Mouse (Mus musculus) gastrocnemius, postnatal 25 days (tissue): ENCODE measurements around the gene Gk5. TPM values are rescaled to one million over a fixed set of nuclear protein-coding genes. Genes with fewer than 3 reads are reported as not detected.
"Not testable (repeated sequence)": the region's sequence is repeated elsewhere in the genome, so short reads cannot be mapped to it uniquely, and the experiment has no call there.

Source experiments
- DNase-seq: peaks from one replicate; pipeline ENCODE4 v3.0.0; 2022
- long read RNA-seq, 2 experiments: library from polyadenylated mRNA; stranded (forward); transcript quantifications; one replicate each; pipeline ENCODE4 v2.0.0; 2021
- total RNA-seq, 2 experiments: library from RNA; stranded (reverse); gene quantifications; 1 replicate in 1 of 2; 2 replicates in 1 of 2; pipeline ENCODE4 v1.2.3; 2021

Gk5 gene
- total RNA-seq = 1 to 10 TPM; 1.3 to 2.2 TPM
- long read RNA-seq, experiment 1 = 0 reads
- long read RNA-seq, experiment 2, partial matches to known transcripts = 0 of 1 reads
- long read RNA-seq, experiment 2, other reads (novel, unspliced or antisense) = 1 of 1 reads

GRCm38 (mm10) chr9:96118861-96119772 is at the start of gene Gk5:
Gene Gk5, plus strand, starts transcription at chr9:96119362.
- DNase-seq = peak; percentile 96

GRCm38 (mm10) chr9:96078752-96079315 is 40.3 kb upstream of the Gk5 start:
- peak; percentile 27 for DNase-seq

- DNase-seq = no peak
These were observed 33.9 kb upstream of the Gk5 start for GRCm38 (mm10) chr9:96085293-96085692.

- no peak for DNase-seq
These were observed 31.5 kb upstream of the Gk5 start for GRCm38 (mm10) chr9:96087671-96088070.

GRCm38 (mm10) chr9:96088456-96088855 is 30.7 kb upstream of the Gk5 start:
- not testable (repeated sequence) for DNase-seq

- not testable (repeated sequence) for DNase-seq
These were observed 26.5 kb upstream of the Gk5 start for GRCm38 (mm10) chr9:96092637-96093036.

GRCm38 (mm10) chr9:96093221-96093620 is 25.9 kb upstream of the Gk5 start:
- no peak for DNase-seq

- no peak for DNase-seq
These were observed 24.8 kb upstream of the Gk5 start for GRCm38 (mm10) chr9:96094341-96094740.

GRCm38 (mm10) chr9:96095192-96095591 is 24.0 kb upstream of the Gk5 start:
- DNase-seq = no peak

GRCm38 (mm10) chr9:96102846-96103245 is 16.3 kb upstream of the Gk5 start:
- no peak for DNase-seq

- no peak for DNase-seq
These were observed 6.2 kb upstream of the Gk5 start for GRCm38 (mm10) chr9:96112879-96113361.

- no peak for DNase-seq
These were observed 2.4 kb upstream of the Gk5 start for GRCm38 (mm10) chr9:96116801-96117200.

- DNase-seq = no peak
These were observed 946 bp upstream of the Gk5 start for GRCm38 (mm10) chr9:96118216-96118615.

- no peak for DNase-seq
These were observed 8.8 kb downstream of the Gk5 start for GRCm38 (mm10) chr9:96127972-96128371.

- DNase-seq = no peak
These were observed 13.9 kb downstream of the Gk5 start for GRCm38 (mm10) chr9:96132956-96133603.

- no peak for DNase-seq
These were observed 15.3 kb downstream of the Gk5 start for GRCm38 (mm10) chr9:96134470-96134869.

GRCm38 (mm10) chr9:96134916-96135315 is 15.8 kb downstream of the Gk5 start:
- DNase-seq = peak; percentile 75

GRCm38 (mm10) chr9:96135461-96135860 is 16.3 kb downstream of the Gk5 start:
- no peak for DNase-seq

- DNase-seq = no peak
These were observed 19.8 kb downstream of the Gk5 start for GRCm38 (mm10) chr9:96138958-96139357.

GRCm38 (mm10) chr9:96139876-96140275 is 20.7 kb downstream of the Gk5 start:
- no peak for DNase-seq

GRCm38 (mm10) chr9:96140931-96141330 is 21.8 kb downstream of the Gk5 start:
- no peak for DNase-seq

GRCm38 (mm10) chr9:96142499-96142898 is 23.3 kb downstream of the Gk5 start:
- no peak for DNase-seq

GRCm38 (mm10) chr9:96143633-96144032 is 24.5 kb downstream of the Gk5 start:
- no peak for DNase-seq
